Mouse (Mus musculus): Measurements from ENCODE around the gene Ggt6. TPM values are rescaled to one million over a fixed set of nuclear protein-coding genes. Genes with fewer than 3 reads are reported as not detected.

The Ggt6 gene
- total RNA-seq (2021) = not detected

GRCm38 (mm10) chr11:72434963-72435693, at the start of gene Ggt6:
Gene Ggt6 (plus strand): TSS chr11:72435526.
- intact Hi-C loops (cut with DNase I) = no loop called here
- DNase-seq = no peak

GRCm38 (mm10) chr11:72388113-72388529, 47.2 kb upstream of the Ggt6 start:
- no peak for DNase-seq
- intact Hi-C loops (cut with DNase I) = no loop called here

- DNase-seq = no peak
- intact Hi-C loops (cut with DNase I) = no loop called here
Observed at GRCm38 (mm10) chr11:72389407-72390142, 45.8 kb upstream of the Ggt6 start.

GRCm38 (mm10) chr11:72391181-72391580, 44.1 kb upstream of the Ggt6 start:
- no peak for DNase-seq
- intact Hi-C loops (cut with DNase I) = no loop called here

GRCm38 (mm10) chr11:72393243-72393642, 42.1 kb upstream of the Ggt6 start:
- no peak for DNase-seq
- intact Hi-C loops (cut with DNase I) = no loop called here

- intact Hi-C loops (cut with DNase I) = no loop called here
- peak; percentile 43 for DNase-seq
Observed at GRCm38 (mm10) chr11:72393669-72394068, 41.7 kb upstream of the Ggt6 start.

GRCm38 (mm10) chr11:72394694-72395093, 40.6 kb upstream of the Ggt6 start:
- intact Hi-C loops (cut with DNase I) = no loop called here
- no peak for DNase-seq

- no peak for DNase-seq
- intact Hi-C loops (cut with DNase I) = no loop called here
Observed at GRCm38 (mm10) chr11:72395652-72396051, 39.7 kb upstream of the Ggt6 start.

GRCm38 (mm10) chr11:72396621-72397020, 38.7 kb upstream of the Ggt6 start:
- intact Hi-C loops (cut with DNase I) = no loop called here
- DNase-seq = no peak

- peak; percentile 81 for DNase-seq
- intact Hi-C loops (cut with DNase I) = no loop called here
Observed at GRCm38 (mm10) chr11:72397072-72397471, 38.3 kb upstream of the Ggt6 start.

GRCm38 (mm10) chr11:72397811-72398525, 37.4 kb upstream of the Ggt6 start:
- no peak for DNase-seq
- intact Hi-C loops (cut with DNase I) = no loop called here

GRCm38 (mm10) chr11:72401068-72401467, 34.3 kb upstream of the Ggt6 start:
- DNase-seq = no peak
- intact Hi-C loops (cut with DNase I) = no loop called here

GRCm38 (mm10) chr11:72402017-72402416, 33.3 kb upstream of the Ggt6 start:
- intact Hi-C loops (cut with DNase I) = no loop called here

GRCm38 (mm10) chr11:72402969-72403368, 32.4 kb upstream of the Ggt6 start:
- intact Hi-C loops (cut with DNase I) = no loop called here
- DNase-seq = no peak

More at GRCm38 (mm10) chr11:72402017-72402416, 33.3 kb upstream of the Ggt6 start:
- no peak for DNase-seq

GRCm38 (mm10) chr11:72405532-72405931, 29.8 kb upstream of the Ggt6 start:
- intact Hi-C loops (cut with DNase I) = no loop called here
- DNase-seq = no peak

- intact Hi-C loops (cut with DNase I) = no loop called here
- DNase-seq = no peak
Observed at GRCm38 (mm10) chr11:72406079-72406675, 29.1 kb upstream of the Ggt6 start.

- DNase-seq = no peak
- intact Hi-C loops (cut with DNase I) = no loop called here
Observed at GRCm38 (mm10) chr11:72407081-72407480, 28.2 kb upstream of the Ggt6 start.

GRCm38 (mm10) chr11:72407574-72407973, 27.8 kb upstream of the Ggt6 start:
- intact Hi-C loops (cut with DNase I) = no loop called here
- DNase-seq = no peak

GRCm38 (mm10) chr11:72408451-72409170, 26.7 kb upstream of the Ggt6 start:
- no peak for DNase-seq
- intact Hi-C loops (cut with DNase I) = no loop called here

GRCm38 (mm10) chr11:72409649-72410385, 25.5 kb upstream of the Ggt6 start:
- intact Hi-C loops (cut with DNase I) = no loop called here
- DNase-seq = no peak
